Mouse (Mus musculus) left cerebral cortex, postnatal 36 days (tissue): ENCODE data around the gene Lypd1. TPM values are rescaled to one million over a fixed set of nuclear protein-coding genes. Genes with fewer than 3 reads are reported as not detected.

ENCODE experiments used
- DNase-seq, 2 experiments: peaks; one replicate each; pipeline ENCODE4 v3.0.0; 2021 to 2022; ENCODE audit warnings: low spot score in 2 of 2, mixed read lengths in 1 of 2
- intact Hi-C: fragments of 180-260 bp; cut with DNase I; formaldehyde crosslinking; loops from one replicate; pipeline ENCODE4 v1.15.1; 2025
- total RNA-seq, 2 experiments: library from RNA; stranded (reverse); gene quantifications; 2 replicates each; pipeline ENCODE4 v1.2.3; 2021

Gene Lypd1
- total RNA-seq, 2 experiments from 2014 or later, result 97.8 to 104 TPM

- DNase-seq, result no peak
- intact Hi-C loops, result no loop called here
Observed at GRCm38 (mm10) chr1:125821101-125821500, 91.8 kb downstream of the Lypd1 start.

Other genes starting within 250 kb of the Lypd1 start
- gene Gpr39, start 236.1 kb downstream of the Lypd1 start, total RNA-seq, result not detected